Comparison of ENCODE assay signal across 30 mouse cellular contexts in the genomic region with DNA sequence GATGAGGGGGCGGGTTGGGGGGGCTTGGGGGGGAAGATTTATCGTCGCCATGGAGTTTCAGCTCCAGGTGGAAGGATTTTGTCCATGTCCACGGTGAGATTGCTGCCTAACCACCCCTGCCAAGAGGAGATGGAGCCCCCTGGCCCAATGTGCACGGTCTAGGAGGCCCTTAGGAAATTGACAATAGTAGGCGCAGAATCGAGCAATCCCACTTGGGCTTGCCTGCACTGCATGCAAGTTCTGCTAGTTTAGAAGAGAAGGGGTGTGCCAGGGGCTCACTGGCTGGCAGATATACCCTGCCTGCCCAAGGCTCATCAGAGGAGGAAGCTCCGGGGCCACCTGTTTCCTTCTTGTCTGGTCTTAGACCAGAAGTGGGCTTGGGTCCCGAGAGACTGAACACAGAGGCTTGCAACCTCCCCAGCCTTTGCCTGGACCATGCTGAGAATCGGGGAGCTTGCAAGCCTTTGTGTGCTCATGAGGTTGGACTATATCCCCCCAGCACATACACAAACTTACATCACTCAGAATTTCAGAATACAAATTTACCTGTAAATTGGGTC. TPM values are rescaled to one million over a fixed set of nuclear protein-coding genes. Genes with fewer than 3 reads are reported as not detected.
DNase-seq lines count a peak whose midpoint lies in the region; ATAC-seq and TF ChIP-seq lines count a peak whose summit lies in the region.
"Had no signal": no experiment of that assay in that cellular context is flagged by ENCODE, and none has a peak within 500 bp of the region (broad histone marks: within the 10 kb centered on the region; RNA-seq: fewer than 3 reads in every experiment).

No protein-coding gene starts in this region.

- no peak for DNase-seq in embryonic facial prominence, embryonic 10.5 days (ENCODE audit: low spot score)
- no peak for DNase-seq in hindbrain, postnatal 0 days (ENCODE audit: low spot score)
- no peak for DNase-seq in midbrain, embryonic 10.5 days (ENCODE audit: low spot score)
- no peak for DNase-seq in kidney, adult 18-20 months
- DNase-seq: adrenal gland, postnatal 25 days; cerebellum, adult 8-10 months; cerebellum, postnatal 36 days; embryo, embryonic 11 days; gastrocnemius, postnatal 10 days; heart, adult 18-20 months; heart, postnatal 10 days; kidney, adult 11 months; layer of hippocampus, adult 9-11 months; liver, postnatal 0 days; thymus, postnatal 36 days had no signal

- 64% methylated on average over 10 of the region's 10 CpGs for WGBS in embryonic facial prominence, embryonic 13.5 days
- WGBS in embryonic facial prominence, embryonic 10.5 days = 76% methylated on average over 10 of the region's 10 CpGs
- 55% methylated on average over 10 of the region's 10 CpGs for WGBS in hindbrain, embryonic 13.5 days
- 53% methylated on average over 10 of the region's 10 CpGs for WGBS in hindbrain, postnatal 0 days
- WGBS in midbrain, embryonic 16.5 days = 54% methylated on average over 10 of the region's 10 CpGs
- WGBS in midbrain, embryonic 10.5 days = 75% methylated on average over 10 of the region's 10 CpGs

- H3K36me3 ChIP-seq in embryonic facial prominence, embryonic 13.5 days = no peaks in the 10 kb centered on the region
- no peaks in the 10 kb centered on the region for H3K36me3 ChIP-seq in embryonic facial prominence, embryonic 10.5 days (replicated peaks)
- no peaks in the 10 kb centered on the region for H3K36me3 ChIP-seq in hindbrain, embryonic 13.5 days
- no peaks in the 10 kb centered on the region for H3K36me3 ChIP-seq in hindbrain, postnatal 0 days (ENCODE audit: insufficient read depth, low read length)
- no peaks in the 10 kb centered on the region for H3K36me3 ChIP-seq in midbrain, embryonic 16.5 days (ENCODE audit: control insufficient read depth, insufficient read depth, low read length)
- H3K36me3 ChIP-seq in midbrain, embryonic 10.5 days = no peaks in the 10 kb centered on the region
- H3K36me3 ChIP-seq: embryonic facial prominence, embryonic 15.5 days; heart, embryonic 12.5 days; stomach, embryonic 15.5 days had no signal

- no peak for TF ChIP-seq CTCF in hindbrain, postnatal 0 days (IDR thresholded peaks at IDR 0.05; ENCODE audit: low read depth)

- no peak overlapping the region for H3K4me3 ChIP-seq in embryonic facial prominence, embryonic 13.5 days
- no peak overlapping the region for H3K4me3 ChIP-seq in embryonic facial prominence, embryonic 10.5 days
- H3K4me3 ChIP-seq in hindbrain, embryonic 13.5 days = no peak overlapping the region
- H3K4me3 ChIP-seq in hindbrain, postnatal 0 days (ENCODE audit: low read length) = no peak overlapping the region
- H3K4me3 ChIP-seq in midbrain, embryonic 16.5 days (ENCODE audit: low read depth, low read length) = no peak overlapping the region
- no peak overlapping the region for H3K4me3 ChIP-seq in midbrain, embryonic 10.5 days
- H3K4me3 ChIP-seq: embryonic facial prominence, embryonic 15.5 days; heart, embryonic 12.5 days; stomach, embryonic 15.5 days had no signal

- peaks cover 23% of the 10 kb centered on the region for H3K27me3 ChIP-seq in embryonic facial prominence, embryonic 13.5 days
- H3K27me3 ChIP-seq in embryonic facial prominence, embryonic 10.5 days (replicated peaks; ENCODE audit: low read depth, poor library complexity, severe bottlenecking) = peaks cover 71% of the 10 kb centered on the region
- peaks cover 70% of the 10 kb centered on the region for H3K27me3 ChIP-seq in hindbrain, embryonic 13.5 days
- no peaks in the 10 kb centered on the region for H3K27me3 ChIP-seq in hindbrain, postnatal 0 days (ENCODE audit: insufficient read depth, low read length)
- H3K27me3 ChIP-seq in midbrain, embryonic 16.5 days (ENCODE audit: control insufficient read depth, insufficient read depth, low read depth, low read length) = peaks cover 4% of the 10 kb centered on the region
- H3K27me3 ChIP-seq in midbrain, embryonic 10.5 days (ENCODE audit: low read depth, poor library complexity, severe bottlenecking) = peaks cover 71% of the 10 kb centered on the region
- H3K27me3 ChIP-seq: stomach, embryonic 15.5 days had no signal

- H3K27ac ChIP-seq in embryonic facial prominence, embryonic 13.5 days = 0 out of 2 replicates have a peak overlapping the region, but pooled peaks have one; percentile 17
- H3K27ac ChIP-seq in embryonic facial prominence, embryonic 10.5 days (replicated peaks) = no peak overlapping the region
- 0 out of 2 replicates have a peak overlapping the region, but pooled peaks have one; percentile 9 for H3K27ac ChIP-seq in hindbrain, embryonic 13.5 days
- H3K27ac ChIP-seq in hindbrain, postnatal 0 days = no peak overlapping the region
- H3K27ac ChIP-seq in midbrain, embryonic 16.5 days (ENCODE audit: low read length) = 0 out of 2 replicates have a peak overlapping the region, but pooled peaks have one; percentile 28
- H3K27ac ChIP-seq in midbrain, embryonic 10.5 days (replicated peaks) = no peak overlapping the region
- H3K27ac ChIP-seq: embryonic facial prominence, embryonic 15.5 days; kidney, postnatal 0 days; macrophage; stomach, embryonic 15.5 days had no signal

- ATAC-seq in embryonic facial prominence, embryonic 13.5 days (ENCODE audit: insufficient number of reproducible peaks, insufficient read depth, low FRiP score, low TSS enrichment, low read depth) = no peak
- no peak for ATAC-seq in hindbrain, embryonic 13.5 days (ENCODE audit: low FRiP score)
- no peak for ATAC-seq in hindbrain, postnatal 0 days
- no peak for ATAC-seq in midbrain, embryonic 16.5 days
- ATAC-seq: liver, postnatal 0 days; lung, postnatal 0 days had no signal

- no peak overlapping the region for H3K9ac ChIP-seq in embryonic facial prominence, embryonic 13.5 days
- H3K9ac ChIP-seq in hindbrain, embryonic 13.5 days = no peak overlapping the region
- no peak overlapping the region for H3K9ac ChIP-seq in hindbrain, postnatal 0 days (replicated peaks; ENCODE audit: low read length)
- H3K9ac ChIP-seq in midbrain, embryonic 16.5 days (ENCODE audit: low read depth, low read length) = 0 out of 2 replicates have a peak overlapping the region, but pooled peaks have one; percentile 6
- H3K9ac ChIP-seq: embryonic facial prominence, embryonic 15.5 days; heart, embryonic 12.5 days; liver, postnatal 0 days; stomach, embryonic 15.5 days had no signal

- peaks cover 13% of the 10 kb centered on the region for H3K4me1 ChIP-seq in embryonic facial prominence, embryonic 13.5 days
- H3K4me1 ChIP-seq in embryonic facial prominence, embryonic 10.5 days = peaks cover 31% of the 10 kb centered on the region
- H3K4me1 ChIP-seq in hindbrain, embryonic 13.5 days (replicated peaks) = peaks cover 18% of the 10 kb centered on the region
- H3K4me1 ChIP-seq in hindbrain, postnatal 0 days (ENCODE audit: insufficient read depth, low read length) = no peaks in the 10 kb centered on the region
- peaks cover 11% of the 10 kb centered on the region for H3K4me1 ChIP-seq in midbrain, embryonic 16.5 days (ENCODE audit: control insufficient read depth, insufficient read depth, low read length)
- peaks cover 14% of the 10 kb centered on the region for H3K4me1 ChIP-seq in midbrain, embryonic 10.5 days
- H3K4me1 ChIP-seq: heart, embryonic 12.5 days had no signal

- H3K9me3 ChIP-seq in embryonic facial prominence, embryonic 13.5 days = no peaks in the 10 kb centered on the region
- no peaks in the 10 kb centered on the region for H3K9me3 ChIP-seq in embryonic facial prominence, embryonic 10.5 days
- no peaks in the 10 kb centered on the region for H3K9me3 ChIP-seq in hindbrain, embryonic 13.5 days
- H3K9me3 ChIP-seq in hindbrain, postnatal 0 days (ENCODE audit: low read length) = no peaks in the 10 kb centered on the region
- H3K9me3 ChIP-seq in midbrain, embryonic 16.5 days (replicated peaks; ENCODE audit: control insufficient read depth, low read length, poor library complexity, severe bottlenecking) = no peaks in the 10 kb centered on the region
- H3K9me3 ChIP-seq in midbrain, embryonic 10.5 days (replicated peaks) = no peaks in the 10 kb centered on the region; the same call in 1 of the 2 replicates
- H3K9me3 ChIP-seq: embryonic facial prominence, embryonic 15.5 days; stomach, embryonic 15.5 days had no signal

- no peak overlapping the region for H3K4me2 ChIP-seq in embryonic facial prominence, embryonic 13.5 days
- H3K4me2 ChIP-seq in hindbrain, embryonic 13.5 days = no peak overlapping the region
- no peak overlapping the region for H3K4me2 ChIP-seq in hindbrain, postnatal 0 days (ENCODE audit: low read depth, low read length)
- no peak overlapping the region for H3K4me2 ChIP-seq in midbrain, embryonic 16.5 days (ENCODE audit: low read length)
- H3K4me2 ChIP-seq: liver, embryonic 11.5 days had no signal

RNA-seq across cellular contexts. Expression of a gene that starts 7.9 kb away (rescaled TPM):
- not detected in 2 replicates for polyA plus RNA-seq in embryonic facial prominence, embryonic 13.5 days (2015; fragmentation: Nextera tagmentation; extraction: Ambion mirVana)
- not detected in 2 replicates for polyA plus RNA-seq in embryonic facial prominence, embryonic 10.5 days (2016; fragmentation: Nextera tagmentation; extraction: Ambion mirVana)
- not detected in 2 replicates for polyA plus RNA-seq in hindbrain, embryonic 13.5 days (2015; fragmentation: Nextera tagmentation; extraction: Ambion mirVana)
- not detected in 2 replicates for total RNA-seq in hindbrain, postnatal 0 days (2014; rRNA removed)
- polyA plus RNA-seq in hindbrain, postnatal 0 days (2015; fragmentation: Nextera tagmentation; extraction: Ambion mirVana) = not detected in 2 replicates
- not detected in 2 replicates for polyA plus RNA-seq in midbrain, embryonic 16.5 days (2015; fragmentation: Nextera tagmentation; extraction: Ambion mirVana)
- polyA plus RNA-seq in midbrain, embryonic 10.5 days (2016; fragmentation: Nextera tagmentation; extraction: Ambion mirVana) = not detected in 2 replicates
- total RNA-seq: adrenal gland, postnatal 25 days; gastrocnemius, postnatal 10 days; heart, adult 18-20 months; heart, postnatal 10 days; left cerebral cortex, adult 18-20 months; left cerebral cortex, postnatal 36 days; neutrophil, adult 5-6 weeks had no signal
- polyA plus RNA-seq: brain, embryonic 14.5 days; embryonic facial prominence, embryonic 15.5 days; heart, embryonic 12.5 days; kidney, postnatal 0 days; large intestine, adult 2 months; liver, embryonic 11.5 days; liver, postnatal 0 days; lung, postnatal 0 days; macrophage; stomach, embryonic 15.5 days had no signal

RNA-seq across cellular contexts. Expression of a gene that starts 38.8 kb away (rescaled TPM):
- polyA plus RNA-seq in embryonic facial prominence, embryonic 13.5 days (2015; fragmentation: Nextera tagmentation; extraction: Ambion mirVana) = 39.0 and 46.0 TPM in 2 replicates
- 33.9 and 44.5 TPM in 2 replicates for polyA plus RNA-seq in embryonic facial prominence, embryonic 10.5 days (2016; fragmentation: Nextera tagmentation; extraction: Ambion mirVana)
- polyA plus RNA-seq in hindbrain, embryonic 13.5 days (2015; fragmentation: Nextera tagmentation; extraction: Ambion mirVana) = 16.1 and 17.2 TPM in 2 replicates
- 5.3 and 5.8 TPM in 2 replicates for total RNA-seq in hindbrain, postnatal 0 days (2014; rRNA removed)
- polyA plus RNA-seq in hindbrain, postnatal 0 days (2015; fragmentation: Nextera tagmentation; extraction: Ambion mirVana) = 10.3 and 10.5 TPM in 2 replicates
- polyA plus RNA-seq in midbrain, embryonic 16.5 days (2015; fragmentation: Nextera tagmentation; extraction: Ambion mirVana) = 11.8 and 13.1 TPM in 2 replicates
- 12.5 and 14.1 TPM in 2 replicates for polyA plus RNA-seq in midbrain, embryonic 10.5 days (2016; fragmentation: Nextera tagmentation; extraction: Ambion mirVana)

Comparison
In these comparisons a context has a peak if more than half of its experiments do, and no peak if none do; other contexts are left out.
1. H3K27ac ChIP-seq: peak in embryonic facial prominence, embryonic 13.5 days (single experiment), hindbrain, embryonic 13.5 days (single experiment) and midbrain, embryonic 16.5 days (single experiment); none in embryonic facial prominence, embryonic 10.5 days (single experiment), hindbrain, postnatal 0 days (single experiment) and midbrain, embryonic 10.5 days (single experiment).